ENCODE assay signal across 8 mouse cellular contexts in the genomic region with DNA sequence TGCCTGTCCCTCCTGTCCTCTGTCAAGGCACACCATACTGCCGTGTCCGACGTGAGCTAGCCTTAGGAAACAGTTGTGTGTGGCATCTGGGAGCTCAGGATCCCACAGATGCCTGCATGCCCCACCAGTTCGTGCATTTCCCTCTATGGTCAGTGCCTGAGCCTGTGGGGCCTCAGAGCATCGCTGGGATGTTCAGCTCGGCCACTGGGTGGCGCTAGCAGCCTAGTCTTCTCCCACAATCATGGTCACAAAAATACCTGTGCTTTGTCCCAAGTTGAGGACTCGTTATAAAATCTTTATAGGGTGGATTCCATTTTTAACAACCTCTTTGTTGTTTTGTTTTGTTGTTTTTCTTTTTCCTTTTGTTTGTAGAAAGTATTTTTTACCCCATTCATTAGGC. TPM values are rescaled to one million over a fixed set of nuclear protein-coding genes. Genes with fewer than 3 reads are reported as not detected.
DNase-seq lines count a peak whose midpoint lies in the region; ATAC-seq and TF ChIP-seq lines count a peak whose summit lies in the region.

No protein-coding gene starts in this region.

- peak; percentile 29 for DNase-seq in gastrocnemius, adult 18-20 months (ENCODE audit: low spot score)
- no peak for DNase-seq in gastrocnemius, postnatal 25 days
- peak; percentile 49 for DNase-seq in ovary, postnatal 36 days (ENCODE audit: low spot score)
- DNase-seq in ovary, adult 18-20 months (ENCODE audit: low spot score) = no peak
- peak; percentile 56 for DNase-seq in brain, embryonic 14.5 days (ENCODE audit: low read depth)
- DNase-seq in lung, postnatal 14 days = peak; percentile 59
- DNase-seq in thymus, postnatal 25 days = peak; percentile 48

- peak; percentile 85 for TF ChIP-seq CTCF in brain, embryonic 14.5 days (IDR thresholded peaks at IDR 0.05; ENCODE audit: borderline replicate concordance, extremely low read depth, insufficient read depth, insufficient read length)

- peak; percentile 71 for ATAC-seq in granulocyte monocyte progenitor cell, adult 5-6 weeks (replicated peaks; ENCODE audit: poor library complexity, severe bottlenecking)

- no peak for TF ChIP-seq POLR2A in brain, embryonic 14.5 days (IDR thresholded peaks at IDR 0.05; ENCODE audit: borderline replicate concordance, extremely low read depth, insufficient read depth, insufficient read length, poor library complexity, severe bottlenecking)

RNA-seq across cellular contexts. Expression of gene Cck, which starts 37.0 kb away (rescaled TPM):
- total RNA-seq in gastrocnemius, adult 18-20 months (2021) = not detected
- 1 to 10 TPM; 1.2 to 1.4 TPM for total RNA-seq in gastrocnemius, postnatal 25 days (2021)
- polyA plus RNA-seq in brain, embryonic 14.5 days (2012; rRNA removed) = 34.1 and 38.6 TPM in 2 replicates
- total RNA-seq in granulocyte monocyte progenitor cell, adult 5-6 weeks (2014; fragmentation: Nextera tagmentation) = not detected in 2 replicates
- not detected in 2 replicates for total RNA-seq in granulocyte monocyte progenitor cell, adult 5-6 weeks (2017)

Comparison
In these comparisons a context has a peak if more than half of its experiments do, and no peak if none do; other contexts are left out.
1. DNase-seq: peak in gastrocnemius, adult 18-20 months (single experiment), ovary, postnatal 36 days (single experiment), brain, embryonic 14.5 days (single experiment), lung, postnatal 14 days (single experiment) and thymus, postnatal 25 days (single experiment); none in gastrocnemius, postnatal 25 days (single experiment) and ovary, adult 18-20 months (single experiment).